Mouse (Mus musculus) embryo, embryonic 10 days (tissue): Measurements from ENCODE around the gene Gata3.
A peak's percentile ranks its signal among the peaks of the same experiment; 100 is the strongest.

Experiments used
- DNase-seq: peaks from one replicate; pipeline ENCODE4 v3.0.0-alpha.2; 2015; ENCODE audit warnings: low spot score

Gata3 gene

GRCm38 (mm10) chr2:9885217-9885770 lies 4.5 kb downstream of the Gata3 start:
- DNase-seq: no peak

- DNase-seq: peak; percentile 42
Measured at GRCm38 (mm10) chr2:9884533-9885216, 5.2 kb downstream of the Gata3 start.

GRCm38 (mm10) chr2:9883803-9884532 lies 5.9 kb downstream of the Gata3 start:
- DNase-seq: no peak

GRCm38 (mm10) chr2:9882926-9883802 lies 6.7 kb downstream of the Gata3 start:
- DNase-seq: peak; percentile 40

GRCm38 (mm10) chr2:9882371-9882925 lies 7.4 kb downstream of the Gata3 start:
- DNase-seq: peak; percentile 71

- DNase-seq: peak; percentile 51
Measured at GRCm38 (mm10) chr2:9881611-9882023, 8.2 kb downstream of the Gata3 start.

- DNase-seq: peak; percentile 81
Measured at GRCm38 (mm10) chr2:9881051-9881591, 8.7 kb downstream of the Gata3 start, which contains the start of gene 4930412O13Rik. Gene 4930412O13Rik, plus strand, starts transcription at chr2:9881252.

- no peak for DNase-seq
Measured at GRCm38 (mm10) chr2:9880271-9880670, 9.6 kb downstream of the Gata3 start.

- peak; percentile 98 for DNase-seq
Measured at GRCm38 (mm10) chr2:9879493-9879892, 10.3 kb downstream of the Gata3 start.

GRCm38 (mm10) chr2:9879092-9879491 lies 10.7 kb downstream of the Gata3 start:
- peak; percentile 48 for DNase-seq

GRCm38 (mm10) chr2:9878564-9879081 lies 11.2 kb downstream of the Gata3 start:
- DNase-seq: peak; percentile 89

- DNase-seq: no peak
Measured at GRCm38 (mm10) chr2:9877966-9878563, 11.8 kb downstream of the Gata3 start.

- peak; percentile 59 for DNase-seq
Measured at GRCm38 (mm10) chr2:9877326-9877690, 12.5 kb downstream of the Gata3 start.

- DNase-seq: peak; percentile 26
Measured at GRCm38 (mm10) chr2:9876621-9877325, 13.1 kb downstream of the Gata3 start.

- peak; percentile 36 for DNase-seq
Measured at GRCm38 (mm10) chr2:9875676-9876357, 14.0 kb downstream of the Gata3 start.

- DNase-seq: peak; percentile 21
Measured at GRCm38 (mm10) chr2:9875220-9875619, 14.6 kb downstream of the Gata3 start.

GRCm38 (mm10) chr2:9874467-9875219 lies 15.2 kb downstream of the Gata3 start:
- peak; percentile 39 for DNase-seq

GRCm38 (mm10) chr2:9873757-9874156 lies 16.1 kb downstream of the Gata3 start:
- no peak for DNase-seq

GRCm38 (mm10) chr2:9872682-9873081 lies 17.2 kb downstream of the Gata3 start:
- DNase-seq: peak; percentile 46
